Mouse (Mus musculus) liver, embryonic 12.5 days (tissue): ENCODE data around the gene Frmd6. TPM values are rescaled to one million over a fixed set of nuclear protein-coding genes. Genes with fewer than 3 reads are reported as not detected.

Experiments used
- ATAC-seq: fragments of 200-750 bp; cut with Nextera tagmentation; 2 replicates; pipeline ENCODE4 v1.8.0; 2017; ENCODE audit warnings: moderate number of reproducible peaks, mild to moderate bottlenecking, moderate library complexity
- H3K27ac ChIP-seq: fragments of 300-500 bp; sonication (generic); 2 replicates; pipeline ENCODE4 v1.5.1; 2016; ENCODE audit warnings: mild to moderate bottlenecking
- H3K27me3 ChIP-seq: fragments of 300-500 bp; sonication (generic); replicated peaks from 2 replicates; pipeline ENCODE4 v1.6.1; 2016; ENCODE audit warnings: mild to moderate bottlenecking, moderate library complexity
- H3K36me3 ChIP-seq: fragments of 300-500 bp; sonication (generic); 2 replicates; pipeline ENCODE4 v1.6.1; 2016; ENCODE audit warnings: mild to moderate bottlenecking, moderate library complexity
- H3K4me1 ChIP-seq: fragments of 300-500 bp; sonication (generic); 2 replicates; pipeline ENCODE4 v1.6.1; 2016
- H3K4me2 ChIP-seq: fragments of 300-500 bp; sonication (generic); 2 replicates; pipeline ENCODE4 v1.6.1; 2016; ENCODE audit warnings: mild to moderate bottlenecking, moderate library complexity
- H3K4me3 ChIP-seq: fragments of 300-500 bp; sonication (generic); 2 replicates; pipeline ENCODE4 v1.5.1; 2016; ENCODE audit warnings: mild to moderate bottlenecking, moderate library complexity
- H3K9ac ChIP-seq: fragments of 300-500 bp; sonication (generic); 2 replicates; pipeline ENCODE4 v1.6.1; 2016; ENCODE audit warnings: mild to moderate bottlenecking, moderate library complexity
- H3K9me3 ChIP-seq: fragments of 300-500 bp; sonication (generic); replicated peaks from 2 replicates; pipeline ENCODE4 v1.6.1; 2016; ENCODE audit warnings: mild to moderate bottlenecking, moderate library complexity
- WGBS: fragments of 180-500 bp; shearing (Covaris S2); methylation state at CpG from one replicate; pipeline ENCODE4 v1.1.7; 2016; ENCODE audit not compliant: insufficient replicate concordance; 5-methylcytosine and 5-hydroxymethylcytosine counted together
- polyA plus RNA-seq: library from polyadenylated mRNA; unstranded; fragments of >200 nt; fragmentation: Nextera tagmentation; extraction: Ambion mirVana; gene quantifications from 2 replicates; pipeline ENCODE4 v1.2.1, GENCODE M21; 2016

The Frmd6 gene
- polyA plus RNA-seq, 1 experiment from 2014 or later = 5.0 TPM

DNA sequence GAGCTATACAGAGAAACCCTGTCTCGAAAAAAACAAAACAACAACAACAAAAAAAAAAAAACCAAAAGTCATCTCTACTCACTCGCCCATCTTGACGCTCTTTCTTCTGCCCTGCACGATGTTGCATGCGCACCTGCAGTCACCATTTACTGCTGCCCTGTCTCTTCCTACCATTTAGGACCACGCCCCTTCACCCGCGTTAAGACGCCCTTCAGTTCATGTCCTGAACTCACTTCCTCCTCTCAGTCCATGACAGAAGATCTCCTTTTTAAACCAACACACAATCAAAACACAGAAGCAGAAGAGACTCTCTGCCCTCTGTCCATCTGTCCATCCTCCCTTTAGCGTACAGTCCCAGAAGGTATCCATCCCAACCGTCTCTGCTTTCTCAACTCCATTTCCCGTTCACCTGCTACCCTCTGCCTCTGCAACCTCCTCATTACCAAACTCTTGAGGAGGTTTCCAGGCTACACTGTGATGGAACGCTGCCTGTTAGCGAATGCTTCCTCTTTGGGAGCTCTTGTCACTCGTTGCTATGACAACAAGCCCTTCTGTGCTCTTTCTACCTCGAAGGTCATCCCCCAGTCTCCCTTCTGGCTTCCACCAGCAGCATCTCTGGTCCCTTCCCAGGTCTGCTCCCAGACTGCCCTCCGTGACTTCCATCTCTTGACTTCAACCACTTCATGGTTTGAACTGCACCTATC, 86.5 kb downstream of the Frmd6 start:
- Histone ChIP-seq H3K27ac (no peak overlapping the region), H3K27me3 (peaks cover 8% of the 10 kb centered on the region; the same call in 1 of the 2 replicates), H3K4me2 (no peak overlapping the region), H3K9ac (no peak overlapping the region), H3K4me3 (no peak overlapping the region), H3K36me3 (no peaks in the 10 kb centered on the region), H3K4me1 (peaks cover 10% of the 10 kb centered on the region; the same call in 1 of the 2 replicates), H3K9me3 (no peaks in the 10 kb centered on the region)
- ATAC-seq = no peak
- WGBS = 43% methylated on average over 17 of the region's 17 CpGs

DNA sequence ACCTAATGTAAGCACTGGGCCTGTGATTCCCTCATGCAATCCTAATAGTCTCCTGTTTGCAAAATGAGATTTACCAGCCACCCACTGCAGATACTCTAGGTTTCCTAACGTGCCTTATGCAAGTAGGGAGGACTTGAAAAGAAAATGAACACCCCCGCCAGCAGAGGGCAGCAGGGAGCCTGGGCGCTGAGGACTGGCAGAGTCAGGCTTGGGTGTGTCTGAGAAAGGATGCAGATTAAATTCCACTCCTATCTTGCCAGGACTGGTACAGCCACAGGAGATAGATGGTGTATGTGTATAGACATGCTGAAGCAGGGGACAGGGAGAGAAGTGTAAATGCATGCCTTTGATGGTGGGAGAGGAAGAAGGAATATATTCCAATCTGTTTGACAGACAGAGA, 88.1 kb downstream of the Frmd6 start:
- 13% methylated on average over 3 of the region's 3 CpGs for WGBS
- no peak overlapping the region for H3K27ac ChIP-seq
- no peak overlapping the region for H3K4me2 ChIP-seq
- no peaks in the 10 kb centered on the region for H3K36me3 ChIP-seq
- H3K4me1 ChIP-seq = peaks cover 10% of the 10 kb centered on the region; the same call in 1 of the 2 replicates
- H3K9me3 ChIP-seq = 0 out of 2 replicates have a peak, but pooled peaks cover 3% of the 10 kb centered on the region
- peaks cover 8% of the 10 kb centered on the region; the same call in 1 of the 2 replicates for H3K27me3 ChIP-seq
- no peak overlapping the region for H3K9ac ChIP-seq
- peak; percentile 65 for ATAC-seq
- H3K4me3 ChIP-seq = no peak overlapping the region

DNA sequence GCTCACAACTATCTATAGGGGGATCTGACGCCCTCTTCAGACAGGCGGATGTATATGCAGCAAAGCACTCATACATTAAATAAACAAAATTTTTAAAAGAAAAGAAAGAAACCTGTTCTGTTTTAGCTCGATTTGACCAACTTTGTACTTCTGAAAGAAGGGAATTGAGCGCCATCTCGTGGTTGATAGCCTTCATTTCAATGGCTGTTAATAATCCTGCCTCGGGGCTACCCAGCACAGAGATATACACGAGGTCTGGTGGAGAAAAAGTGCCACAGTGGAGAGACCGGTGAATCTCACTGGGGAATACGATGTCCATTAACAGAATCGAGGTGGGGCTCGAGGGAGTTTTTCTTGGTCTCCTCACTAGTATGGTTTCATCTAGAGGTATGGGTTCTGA, 89.1 kb downstream of the Frmd6 start:
- H3K9ac ChIP-seq = no peak overlapping the region
- 47% methylated on average over 11 of the region's 11 CpGs for WGBS
- no peak overlapping the region for H3K4me2 ChIP-seq
- H3K9me3 ChIP-seq = 0 out of 2 replicates have a peak, but pooled peaks cover 3% of the 10 kb centered on the region
- no peak for ATAC-seq
- H3K27me3 ChIP-seq = peaks cover 8% of the 10 kb centered on the region; the same call in 1 of the 2 replicates
- no peak overlapping the region for H3K4me3 ChIP-seq
- H3K36me3 ChIP-seq = no peaks in the 10 kb centered on the region
- H3K27ac ChIP-seq = no peak overlapping the region
- H3K4me1 ChIP-seq = peaks cover 10% of the 10 kb centered on the region; the same call in 1 of the 2 replicates

DNA sequence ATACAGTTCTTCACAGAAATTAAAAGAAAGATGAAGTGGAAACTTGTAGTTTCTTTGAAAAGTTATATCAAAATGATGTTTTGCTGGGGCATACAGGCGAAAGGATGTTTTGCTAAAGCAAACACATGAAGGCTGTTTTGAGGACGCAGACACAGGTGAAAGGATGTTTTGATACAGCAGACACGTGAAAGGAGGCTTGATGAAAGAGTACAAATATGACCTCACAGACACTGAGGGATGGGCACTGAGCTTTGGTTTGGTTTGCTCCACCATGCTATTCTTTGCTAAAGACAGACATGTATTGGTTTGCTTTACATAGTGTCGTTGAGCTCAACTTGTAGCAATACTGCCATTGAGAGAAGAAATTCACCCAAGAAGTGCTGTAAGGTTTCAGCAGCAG, 104.5 kb downstream of the Frmd6 start:
- 69% methylated on average over 4 of the region's 4 CpGs for WGBS

DNA sequence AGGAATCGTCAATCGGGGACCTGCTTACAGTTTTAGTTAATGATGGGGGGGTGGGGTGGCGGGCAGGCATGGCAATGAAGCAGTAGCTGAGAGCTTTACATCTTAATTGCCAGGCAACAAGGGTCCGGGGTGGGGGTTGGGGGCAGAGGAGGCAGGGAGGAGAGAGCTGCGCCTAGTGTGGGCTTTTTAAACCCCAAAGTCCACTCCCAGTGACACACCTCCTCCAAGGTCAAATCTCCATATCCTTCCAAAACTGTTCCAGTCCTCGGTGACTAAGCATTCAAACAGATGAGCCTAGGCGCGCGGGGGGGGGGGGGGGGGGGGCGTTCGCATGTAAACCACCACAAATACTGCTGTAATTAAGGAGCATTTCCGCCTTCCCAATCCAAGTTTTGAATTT, 111.8 kb downstream of the Frmd6 start:
- H3K27me3 ChIP-seq = no peaks in the 10 kb centered on the region
- 26% methylated on average over 10 of the region's 12 CpGs for WGBS
- peak; percentile 11 for ATAC-seq
- H3K27ac ChIP-seq = peak overlapping the region; percentile 87
- H3K9ac ChIP-seq = peak overlapping the region; percentile 94
- H3K4me2 ChIP-seq = peak overlapping the region; percentile 76
- H3K4me1 ChIP-seq = peaks cover 14% of the 10 kb centered on the region
- peak overlapping the region; percentile 95 for H3K4me3 ChIP-seq
- H3K9me3 ChIP-seq = 0 out of 2 replicates have a peak, but pooled peaks cover 3% of the 10 kb centered on the region
- H3K36me3 ChIP-seq = peaks cover 15% of the 10 kb centered on the region

More for the DNA sequence above, 104.5 kb downstream of the Frmd6 start:
- Histone ChIP-seq H3K4me3 (no peak overlapping the region), H3K9ac (no peak overlapping the region), H3K9me3 (no peaks in the 10 kb centered on the region), H3K4me2 (no peak overlapping the region), H3K27ac (no peak overlapping the region), H3K27me3 (no peaks in the 10 kb centered on the region), H3K36me3 (no peaks in the 10 kb centered on the region), H3K4me1 (no peaks in the 10 kb centered on the region)
- ATAC-seq = no peak

DNA sequence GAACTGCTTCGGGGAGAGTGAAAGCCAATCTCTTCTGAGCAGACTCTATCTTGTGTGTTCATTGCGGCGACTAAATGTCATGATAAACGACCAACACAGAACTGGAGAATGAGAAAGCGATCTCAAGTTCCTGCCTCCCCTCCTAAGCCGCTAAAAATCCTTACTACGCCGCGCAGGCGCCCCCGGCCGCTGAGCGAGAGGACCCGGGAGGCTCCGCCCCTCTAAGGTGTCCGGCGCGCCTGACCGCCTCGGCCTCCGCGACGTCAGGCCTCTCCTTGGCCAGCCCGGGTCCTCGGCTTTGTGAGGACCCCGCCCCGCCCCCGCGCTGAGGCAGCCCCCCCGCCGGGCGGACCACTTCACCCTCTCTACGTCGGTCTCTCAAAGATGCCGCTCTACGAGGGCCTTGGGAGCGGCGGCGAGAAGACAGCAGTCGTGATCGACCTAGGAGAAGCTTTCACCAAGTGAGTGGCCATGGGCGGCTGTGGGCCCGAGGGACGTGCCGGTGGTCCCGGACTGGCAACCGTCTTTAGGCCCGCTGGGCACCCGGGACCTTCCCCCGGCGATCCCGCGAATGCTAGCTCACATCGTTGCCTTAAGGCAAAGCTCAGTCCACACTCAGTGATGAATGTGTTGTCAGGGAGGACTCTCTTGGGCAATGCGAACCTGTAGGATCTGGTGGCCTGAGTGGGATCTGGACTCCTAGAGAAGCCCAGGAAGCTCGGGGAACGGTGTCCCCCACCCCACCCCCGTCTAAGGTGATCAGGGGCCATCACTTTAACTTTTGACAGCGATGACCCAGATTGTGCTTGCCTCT, 112.5 kb downstream of the Frmd6 start, which contains the start of gene Actr10:
TSS of gene Actr10 (plus strand) at position 287 of the 814 bp plus-strand sequence.
- peak within 1 kb of the TSS; percentile 94 for H3K9ac ChIP-seq
- H3K4me2 ChIP-seq = peak within 1 kb of the TSS; percentile 76

DNA sequence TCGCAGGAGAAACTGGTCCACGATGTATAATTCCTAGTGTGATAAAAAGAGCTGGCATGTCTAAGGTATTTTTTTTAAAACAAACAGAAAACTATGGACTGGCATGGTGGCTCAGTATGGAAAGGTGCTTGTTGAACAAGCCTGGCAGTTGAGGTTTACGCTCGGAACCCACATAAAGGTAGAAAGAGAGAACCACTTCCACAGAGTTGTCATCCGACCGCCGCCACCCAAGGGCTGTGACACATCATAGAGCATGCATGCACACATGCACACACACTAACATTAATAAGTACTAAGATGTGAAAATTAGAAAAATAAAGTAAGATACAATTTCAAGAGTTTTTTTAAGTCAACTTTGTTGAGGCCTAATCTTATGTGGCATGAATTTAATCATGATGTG, 115.5 kb downstream of the Frmd6 start:
- ATAC-seq = no peak
- Histone ChIP-seq H3K27me3 (no peaks in the 10 kb centered on the region), H3K9me3 (0 out of 2 replicates have a peak, but pooled peaks cover 3% of the 10 kb centered on the region), H3K36me3 (peaks cover 41% of the 10 kb centered on the region), H3K27ac (no peak overlapping the region), H3K9ac (no peak overlapping the region), H3K4me2 (no peak overlapping the region), H3K4me3 (no peak overlapping the region), H3K4me1 (peaks cover 14% of the 10 kb centered on the region)
- 92% methylated on average over 7 of the region's 7 CpGs for WGBS

More for the DNA sequence above, 112.5 kb downstream of the Frmd6 start, which contains the start of gene Actr10:
- Histone ChIP-seq H3K27me3 (no peaks in the 10 kb centered on the region), H3K4me1 (peaks cover 14% of the 10 kb centered on the region), H3K36me3 (peaks cover 21% of the 10 kb centered on the region), H3K4me3 (peak within 1 kb of the TSS; percentile 95), H3K9me3 (0 out of 2 replicates have a peak, but pooled peaks cover 3% of the 10 kb centered on the region), H3K27ac (peak within 1 kb of the TSS; percentile 87)
- 3% methylated on average over 59 of the region's 59 CpGs for WGBS
- ATAC-seq = peak; percentile 94

DNA sequence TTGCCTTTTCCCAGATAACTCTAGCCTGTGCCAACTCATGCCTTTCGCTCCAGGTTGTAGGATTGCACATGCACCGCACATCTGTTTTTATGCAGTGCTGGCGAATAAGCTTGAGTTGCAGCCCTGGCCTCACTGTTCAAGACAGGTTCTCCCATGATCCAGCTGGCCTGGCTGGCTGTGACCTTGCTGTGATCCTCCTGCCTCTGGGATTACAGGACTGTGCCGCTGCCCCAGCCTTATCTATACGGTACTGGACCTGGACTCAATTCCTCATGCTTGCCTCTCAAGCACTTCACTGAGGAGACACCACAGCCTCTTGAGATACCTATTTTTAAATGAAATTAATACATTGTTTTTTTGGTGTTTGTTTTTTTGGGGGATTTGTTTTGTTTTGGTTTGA, 118.9 kb downstream of the Frmd6 start:
- ATAC-seq = no peak
- no peaks in the 10 kb centered on the region for H3K9me3 ChIP-seq
- 90% methylated on average over 5 of the region's 5 CpGs for WGBS
- no peak overlapping the region for H3K9ac ChIP-seq
- no peak overlapping the region for H3K4me3 ChIP-seq
- H3K4me1 ChIP-seq = peaks cover 5% of the 10 kb centered on the region
- H3K27me3 ChIP-seq = no peaks in the 10 kb centered on the region
- peaks cover 66% of the 10 kb centered on the region for H3K36me3 ChIP-seq
- H3K27ac ChIP-seq = no peak overlapping the region
- H3K4me2 ChIP-seq = no peak overlapping the region

DNA sequence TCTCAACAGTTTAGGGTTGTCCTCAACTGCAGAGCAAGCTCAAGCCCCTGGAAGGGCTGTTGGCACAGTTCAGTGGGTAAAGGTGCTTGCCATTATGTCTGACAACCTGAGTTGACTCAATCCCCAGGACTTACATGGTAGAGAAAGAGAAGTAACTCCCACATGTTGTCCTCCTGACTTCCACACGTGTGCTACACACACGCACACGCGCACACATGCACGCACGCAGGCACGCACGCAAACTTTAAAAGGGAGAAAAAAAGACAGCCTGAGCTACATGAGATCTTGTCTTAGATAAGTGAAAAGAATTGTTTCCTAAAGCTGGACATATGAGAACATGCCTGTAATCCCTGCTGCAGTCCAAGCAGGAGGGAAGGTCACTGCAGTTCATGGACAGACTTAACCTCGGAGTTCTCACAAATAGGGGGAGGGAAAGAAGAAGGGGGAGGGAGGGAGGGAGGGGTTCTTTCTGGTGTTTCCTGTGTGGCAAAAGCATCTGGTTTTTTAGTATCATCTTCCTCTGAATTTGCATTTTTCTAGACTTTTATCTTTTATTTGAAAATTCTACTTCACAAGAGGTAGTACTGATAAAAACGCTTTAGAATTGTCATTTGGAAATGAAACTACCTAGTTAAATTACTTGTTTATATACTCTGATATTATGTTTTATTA, 121.4 kb downstream of the Frmd6 start:
- Histone ChIP-seq H3K27me3 (no peaks in the 10 kb centered on the region), H3K4me2 (no peak overlapping the region), H3K4me3 (no peak overlapping the region), H3K4me1 (no peaks in the 10 kb centered on the region), H3K27ac (no peak overlapping the region), H3K9ac (no peak overlapping the region), H3K36me3 (peaks cover 66% of the 10 kb centered on the region), H3K9me3 (no peaks in the 10 kb centered on the region)
- ATAC-seq = no peak
- WGBS = 93% methylated on average over 10 of the region's 10 CpGs
